Mouse (Mus musculus) Muller cell, postnatal 12 days (primary cell): ENCODE data around the gene Man2b1.

Experiments
- DNase-seq: peaks from one replicate; pipeline ENCODE4 v3.0.0-alpha.2; 2015; ENCODE audit errors: inconsistent ontology term

The Man2b1 gene

DNA sequence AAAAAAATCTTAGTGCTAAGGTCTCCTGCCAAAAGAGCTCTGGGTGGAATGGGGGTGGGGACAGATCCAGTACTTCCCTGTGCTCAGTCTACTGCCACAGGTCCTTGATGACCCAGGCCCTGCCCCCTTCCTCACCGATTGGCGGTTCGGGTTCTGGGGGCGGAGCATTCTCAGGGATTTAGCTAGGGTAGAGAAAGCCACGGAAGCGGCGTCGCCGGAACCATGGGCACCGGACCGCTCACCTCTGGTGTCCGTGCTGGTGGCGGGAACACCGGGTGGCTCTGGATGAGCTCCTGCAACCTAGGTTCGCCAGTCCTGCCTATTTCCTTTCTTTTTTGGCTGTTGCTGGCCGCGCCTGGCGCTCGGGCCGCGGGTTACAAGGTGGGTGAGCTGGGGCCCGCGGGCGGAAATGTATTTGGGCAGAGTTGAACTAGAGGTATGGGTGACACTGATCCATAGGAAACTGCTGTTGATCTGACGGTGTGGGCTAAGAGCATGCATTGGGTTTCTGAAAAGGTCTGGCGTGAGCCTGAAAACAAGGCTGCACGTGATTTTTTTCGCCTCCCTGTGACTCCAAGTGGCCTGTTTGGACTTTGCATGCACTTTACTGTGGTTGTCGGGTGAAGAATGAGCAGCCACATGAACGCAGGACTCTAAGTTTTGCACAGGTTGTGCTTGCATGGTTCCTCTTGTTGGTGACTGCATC, at the start of gene Man2b1:
Gene Man2b1, plus strand, starts transcription at position 163 of the 706 bp plus-strand sequence.
- DNase-seq: peak; percentile 96

DNA sequence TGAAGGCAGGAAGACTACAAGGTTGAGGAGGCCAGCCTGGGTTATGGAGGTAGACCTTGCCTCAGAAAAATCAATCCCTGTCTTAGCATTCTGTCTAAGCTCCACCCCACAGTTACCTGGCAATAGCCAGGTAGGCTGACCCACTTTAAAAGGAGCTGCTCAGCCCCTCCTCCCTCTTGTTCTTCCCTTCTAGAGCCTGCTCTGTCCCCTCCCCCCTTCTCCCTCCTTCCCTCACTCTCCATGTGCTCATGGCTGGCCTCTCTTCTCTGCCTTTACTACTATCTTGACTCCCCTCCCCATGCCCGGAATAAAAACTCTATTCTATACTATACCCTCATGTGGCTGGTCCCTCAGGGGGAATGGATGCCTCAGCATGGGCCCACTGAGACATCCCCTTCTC, 49.2 kb upstream of the Man2b1 start:
- no peak for DNase-seq

DNA sequence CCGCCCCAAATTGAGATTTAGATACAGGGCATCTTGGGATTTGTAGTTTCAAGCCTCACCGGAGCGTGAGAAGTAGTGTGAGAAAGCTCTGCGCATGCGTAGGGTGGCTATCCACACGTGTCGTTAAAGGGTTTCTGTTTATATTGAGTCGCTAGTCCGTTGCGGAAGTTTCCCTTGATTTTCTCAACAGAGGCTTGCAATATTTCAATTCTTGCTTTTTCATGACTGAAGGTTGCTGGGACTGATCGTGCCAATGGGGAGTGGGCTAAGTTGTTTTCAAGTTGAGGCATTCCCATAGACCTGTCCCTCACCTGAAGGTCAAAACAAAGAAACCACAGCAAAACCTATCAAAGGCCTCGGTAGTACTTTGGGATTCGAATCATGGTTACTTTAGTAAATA, 48.3 kb upstream of the Man2b1 start:
- DNase-seq: peak; percentile 46

DNA sequence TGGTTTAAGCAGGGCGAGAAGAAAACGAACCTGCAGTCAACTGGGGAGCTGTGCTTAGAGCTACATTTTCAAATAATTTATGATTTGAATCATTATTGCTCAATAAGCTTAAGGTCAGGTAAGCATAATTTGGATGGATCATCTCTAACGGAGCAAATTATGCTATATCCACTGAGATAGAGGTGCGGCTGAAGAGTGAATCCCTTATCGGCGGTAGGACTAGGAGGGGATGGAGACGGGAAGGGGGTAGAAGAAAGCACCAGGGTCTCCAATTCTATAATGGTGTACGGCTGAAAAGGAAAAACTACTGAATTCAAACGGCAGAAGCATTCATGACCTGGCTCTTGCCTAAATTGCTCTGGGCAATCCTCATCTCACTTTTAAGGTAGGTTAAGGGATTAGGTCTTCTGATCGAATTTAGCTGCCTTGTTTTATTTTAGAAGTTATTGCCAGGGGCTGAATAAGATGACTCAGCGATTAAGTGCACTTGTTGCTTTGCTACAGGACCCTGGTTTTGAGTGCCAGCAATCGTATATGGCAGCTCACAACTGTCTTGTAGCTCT, 47.8 kb upstream of the Man2b1 start:
- DNase-seq: peak; percentile 15

DNA sequence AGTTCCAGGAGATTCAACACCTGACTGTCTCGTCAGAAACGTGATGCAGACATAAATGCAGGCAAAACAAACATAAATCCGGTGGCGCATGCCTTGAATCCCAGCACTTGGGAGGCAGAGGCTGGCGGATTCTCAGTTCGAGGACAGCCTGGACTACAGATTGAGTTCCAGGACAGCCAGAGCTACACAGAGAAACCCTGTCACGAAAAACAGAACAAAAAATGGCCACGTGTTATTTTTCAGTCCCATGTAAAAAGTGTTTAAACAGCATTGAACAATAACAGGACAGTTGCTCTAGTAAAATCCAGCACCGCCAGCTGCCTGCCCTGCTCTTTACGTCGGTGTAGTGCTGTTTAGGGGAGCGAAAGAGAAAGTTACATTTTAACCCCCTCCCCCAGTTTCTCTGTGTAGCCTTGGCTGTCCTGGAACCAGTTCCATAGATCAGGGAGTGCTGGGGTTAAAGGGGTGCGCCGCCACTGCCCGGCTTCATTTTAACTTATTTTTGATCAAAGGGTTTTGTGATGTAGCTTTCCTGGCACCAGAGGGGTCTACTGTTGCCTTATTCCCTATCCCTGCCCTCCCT, 47.3 kb upstream of the Man2b1 start:
- DNase-seq: no peak

DNA sequence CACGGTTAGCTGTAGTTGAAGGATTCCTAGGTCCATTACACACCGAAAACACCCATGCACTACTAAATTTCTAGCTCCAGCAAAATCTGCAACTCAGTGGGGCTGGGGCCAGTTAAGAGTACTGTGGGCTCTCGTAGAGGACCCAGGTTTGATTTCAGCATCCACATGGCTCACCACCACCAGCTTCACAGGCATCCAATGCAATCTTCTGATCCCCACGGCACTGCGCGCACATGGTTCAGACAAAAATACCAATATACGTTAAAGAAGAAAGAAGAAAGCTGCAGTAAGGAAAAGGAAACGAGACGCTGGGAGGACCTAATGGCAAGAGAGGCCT, 46.7 kb upstream of the Man2b1 start:
- no peak for DNase-seq

DNA sequence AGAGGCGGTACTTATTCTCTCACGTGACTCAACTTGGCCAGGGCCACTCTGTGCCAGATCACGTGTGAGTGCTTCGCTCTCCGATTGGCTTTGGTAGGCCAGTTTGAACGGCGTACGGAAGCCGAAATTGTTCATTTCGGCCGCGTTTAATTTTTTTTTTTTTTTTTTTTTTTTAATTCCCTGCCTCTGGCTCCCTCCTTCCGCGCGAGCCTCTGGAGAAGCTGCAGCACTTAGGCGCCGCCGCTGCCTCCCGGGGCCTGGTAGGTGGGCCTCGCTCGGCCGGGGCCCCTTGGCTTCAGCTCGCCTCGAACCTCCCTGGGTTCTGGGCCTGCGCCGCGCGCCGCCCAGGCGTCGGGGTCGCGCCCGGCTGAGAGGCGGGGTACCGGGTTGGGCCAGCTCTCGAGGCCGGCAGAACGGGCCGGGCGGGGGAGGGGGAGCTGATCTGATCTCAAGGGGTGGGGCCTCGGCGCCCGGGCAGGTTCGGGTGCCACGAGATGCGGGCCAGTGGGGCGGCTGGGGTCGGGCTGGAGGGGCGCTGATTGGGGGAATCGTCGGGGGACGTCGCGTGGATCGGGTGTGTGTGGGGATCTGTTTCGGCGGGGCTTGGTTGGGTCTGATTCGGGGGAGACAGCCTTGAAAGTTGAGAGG, 46.2 kb upstream of the Man2b1 start, which contains the start of gene Tnpo2:
Gene Tnpo2, plus strand, starts transcription at position 198 of the 648 bp plus-strand sequence.
- DNase-seq: peak; percentile 98

DNA sequence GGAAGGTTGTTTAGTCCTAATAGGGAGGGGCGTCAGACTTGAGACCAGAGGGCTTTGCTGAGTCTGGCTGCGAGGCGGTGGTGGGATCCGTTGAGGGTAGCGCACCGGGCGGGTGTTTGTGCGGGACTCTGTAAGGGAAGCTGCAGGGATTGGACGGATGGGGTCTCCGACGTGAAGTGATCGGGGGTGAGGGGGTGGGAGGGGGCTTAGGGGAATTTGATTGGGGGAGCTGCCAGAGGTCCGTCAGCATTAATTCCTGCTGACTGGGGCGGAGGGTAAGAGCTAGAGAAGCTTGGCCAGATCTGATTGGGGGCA, 45.7 kb upstream of the Man2b1 start:
- DNase-seq: no peak

DNA sequence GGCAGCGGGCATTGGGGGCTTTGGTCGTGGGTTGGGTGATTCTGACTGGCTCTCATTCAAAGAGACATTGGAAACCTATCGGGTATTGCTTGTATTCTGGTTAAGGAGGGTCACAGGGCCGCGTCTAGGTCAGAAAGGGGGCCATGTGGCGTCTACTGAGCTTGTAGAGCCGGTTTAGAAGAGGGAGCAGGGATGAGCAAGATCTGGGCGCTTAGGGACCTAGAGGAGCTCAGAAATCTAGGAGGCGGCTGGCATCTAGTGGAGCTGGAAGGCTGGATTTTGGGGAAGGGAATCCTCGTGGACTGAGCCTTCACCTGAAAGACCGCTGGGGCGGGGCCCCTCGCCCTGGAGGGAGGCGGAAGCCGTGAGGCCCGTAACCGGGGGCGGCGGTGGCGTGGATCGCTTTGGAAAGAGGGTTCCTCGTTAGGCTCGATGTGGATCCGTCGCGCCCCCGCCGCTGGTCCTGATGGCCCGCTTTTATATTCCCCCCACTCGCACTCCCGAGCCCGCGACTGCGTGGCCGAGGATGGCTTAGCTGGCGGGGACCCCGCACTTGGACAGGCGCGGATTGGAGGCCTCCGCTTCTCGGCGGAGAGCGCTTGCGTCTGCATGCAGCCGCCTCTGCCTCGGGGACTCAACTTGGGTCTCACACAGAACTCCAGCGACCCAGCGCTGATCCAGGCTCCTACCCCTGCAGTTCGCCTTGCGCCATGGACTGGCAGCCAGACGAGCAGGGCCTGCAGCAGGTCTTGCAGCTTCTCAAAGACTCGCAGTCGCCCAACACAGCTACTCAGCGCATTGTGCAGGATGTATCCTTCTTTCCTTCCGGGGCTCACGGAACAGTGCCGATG, 45.2 kb upstream of the Man2b1 start:
- DNase-seq: peak; percentile 48

DNA sequence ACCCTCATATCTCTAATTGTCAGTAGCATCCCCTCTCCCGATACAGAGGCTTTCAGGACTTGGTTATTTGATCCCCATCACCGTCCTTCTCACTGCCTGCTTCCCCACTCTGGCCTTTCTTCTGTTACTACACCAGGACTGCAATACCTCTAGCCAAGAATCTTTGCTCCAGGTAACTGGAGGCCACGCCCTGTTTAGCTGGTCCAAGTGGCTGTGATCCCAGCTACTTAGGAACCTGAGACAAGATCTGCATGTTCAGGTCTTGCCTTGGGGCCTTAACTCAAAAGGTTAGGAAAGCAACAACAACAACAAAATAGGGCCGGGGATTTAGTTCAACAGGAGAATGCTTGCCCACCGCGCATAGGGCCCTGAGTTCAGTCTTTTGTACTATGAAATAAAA, 39.5 kb upstream of the Man2b1 start:
- DNase-seq: no peak

DNA sequence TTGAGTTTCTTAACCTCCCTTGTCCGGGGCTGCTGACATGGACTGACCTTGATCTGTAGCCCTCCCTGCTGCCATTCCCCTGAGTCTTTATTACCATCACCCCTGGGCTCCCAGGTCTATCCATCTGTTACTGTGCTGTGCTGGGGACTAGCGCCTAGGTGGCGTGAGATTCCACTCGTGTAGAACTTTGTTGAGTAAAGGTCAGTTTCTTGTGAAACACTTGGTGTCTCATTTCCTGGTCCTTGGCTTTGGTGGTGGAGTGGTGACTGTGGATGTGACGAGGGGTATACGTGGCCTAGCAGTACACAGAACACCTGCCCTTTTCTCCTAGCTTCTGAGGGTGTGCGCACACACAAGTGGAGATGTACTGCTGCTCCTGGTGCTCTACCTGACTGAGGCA, 25.7 kb upstream of the Man2b1 start:
- DNase-seq: no peak

DNA sequence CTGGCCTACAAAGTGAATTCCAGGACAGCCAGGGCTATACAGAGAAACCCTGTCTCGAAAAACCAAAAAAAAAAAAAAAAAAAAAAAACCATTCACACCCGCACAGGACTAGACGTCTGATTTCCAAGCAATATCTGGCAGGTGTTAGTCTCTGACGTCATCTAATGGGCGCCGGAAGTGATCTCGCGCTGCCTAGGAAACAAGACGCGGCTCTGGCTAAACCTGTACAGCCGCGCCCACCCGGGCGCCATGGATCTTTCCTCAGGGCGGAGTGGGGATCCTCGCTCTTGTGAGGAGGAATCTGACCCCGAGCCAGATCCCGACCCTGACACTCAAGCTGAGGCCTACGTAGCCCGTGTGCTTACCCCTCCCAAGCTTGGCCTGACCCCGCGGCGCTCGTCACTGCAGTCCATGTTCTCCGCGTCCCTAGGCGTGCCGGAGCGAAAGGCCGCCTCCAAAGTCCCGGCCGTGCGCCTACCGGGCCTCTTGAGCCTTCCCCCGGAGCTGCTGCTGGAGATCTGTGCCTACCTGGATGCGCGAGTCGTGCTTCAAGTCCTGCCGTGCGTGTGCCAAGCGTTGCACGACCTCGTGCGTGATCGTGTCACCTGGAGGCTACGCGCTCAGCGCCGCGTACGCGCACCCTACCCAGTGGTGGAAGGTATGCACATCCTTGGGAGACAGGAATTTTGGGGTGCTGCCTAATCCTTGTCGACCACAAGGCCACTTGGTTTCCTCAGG, 23.0 kb upstream of the Man2b1 start, which contains the start of gene Fbxw9:
Gene Fbxw9, plus strand, starts transcription at position 177 of the 738 bp plus-strand sequence.
- DNase-seq: peak; percentile 93

DNA sequence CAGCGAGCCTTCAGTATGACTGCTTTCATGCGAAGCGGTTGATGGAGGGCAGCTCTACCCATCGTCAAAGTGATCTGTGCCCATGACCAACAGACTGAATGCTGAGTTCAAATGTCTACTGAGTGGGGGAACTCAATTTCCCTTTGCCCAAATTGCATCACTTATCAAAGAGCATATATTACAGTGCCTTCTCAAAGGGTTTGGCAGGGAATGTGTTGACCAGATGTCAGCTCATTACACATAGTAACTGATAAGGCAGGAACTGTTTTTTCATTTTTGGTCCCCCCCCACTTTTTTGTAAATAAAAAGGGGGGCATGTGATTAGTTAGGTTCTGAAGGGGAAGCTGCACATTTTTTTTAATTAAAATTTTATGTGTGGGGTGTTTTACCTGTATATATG, 20.5 kb upstream of the Man2b1 start:
- DNase-seq: no peak

DNA sequence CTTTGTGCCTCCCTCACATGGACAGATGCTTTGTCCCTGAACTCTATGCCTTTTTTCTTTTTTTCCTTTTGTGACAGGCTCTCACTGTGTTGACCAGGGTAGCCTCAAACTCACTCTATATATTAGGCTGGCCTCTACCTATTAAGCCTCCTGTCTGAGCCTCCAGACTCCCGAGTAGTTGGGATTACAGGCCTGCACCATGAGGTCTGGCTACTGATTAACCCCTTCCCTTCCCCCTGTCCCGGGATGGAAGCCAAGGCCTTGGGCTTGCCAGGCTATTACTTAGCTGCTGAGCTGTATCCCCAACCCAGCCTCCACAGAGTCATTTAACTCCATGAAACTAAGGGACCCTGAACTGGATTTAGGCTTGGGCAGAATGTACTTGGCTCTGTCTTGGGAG, 17.9 kb upstream of the Man2b1 start:
- no peak for DNase-seq

DNA sequence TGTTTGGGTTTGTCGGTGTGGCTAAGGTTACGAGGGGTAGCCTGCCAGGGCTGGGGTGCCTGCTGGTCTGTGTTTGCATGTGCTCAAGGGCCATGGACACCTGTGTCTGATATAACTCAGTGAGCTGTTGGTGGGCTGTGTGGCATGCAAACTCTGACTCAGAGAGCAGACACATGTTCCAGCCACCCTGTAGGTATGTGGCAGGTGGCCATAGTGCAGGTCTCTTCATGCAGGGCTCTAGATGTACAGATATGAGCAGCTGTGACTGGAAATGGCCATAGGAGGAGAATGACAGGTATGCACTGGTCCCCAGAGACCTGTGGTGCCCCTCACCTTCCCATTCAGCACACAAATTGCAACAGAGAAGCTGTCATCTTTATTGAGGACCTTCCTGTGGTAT, 15.9 kb upstream of the Man2b1 start:
- no peak for DNase-seq

DNA sequence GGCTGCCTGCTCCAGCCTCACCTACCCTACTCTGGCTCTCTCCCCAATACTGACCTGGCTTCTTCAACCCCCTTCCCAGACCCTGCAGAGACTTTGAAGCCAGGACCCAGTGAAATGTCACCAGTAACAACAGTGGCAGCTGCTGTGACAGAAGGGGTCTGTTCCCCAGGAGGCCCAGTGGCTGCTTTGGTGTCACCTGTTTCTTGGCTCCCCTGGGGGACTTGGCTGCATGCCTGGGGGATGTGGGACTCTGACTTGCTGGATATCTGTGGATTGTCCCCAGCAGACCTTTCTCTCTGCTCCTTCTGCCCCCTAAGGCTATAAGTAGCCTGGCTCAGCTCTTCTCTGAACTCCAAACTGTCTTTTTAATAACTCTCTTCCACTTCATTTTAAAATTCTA, 15.1 kb upstream of the Man2b1 start, which contains the start of gene Gm5741:
Gene Gm5741, minus strand, starts transcription at position 1 of the 400 bp plus-strand sequence.
- DNase-seq: no peak

DNA sequence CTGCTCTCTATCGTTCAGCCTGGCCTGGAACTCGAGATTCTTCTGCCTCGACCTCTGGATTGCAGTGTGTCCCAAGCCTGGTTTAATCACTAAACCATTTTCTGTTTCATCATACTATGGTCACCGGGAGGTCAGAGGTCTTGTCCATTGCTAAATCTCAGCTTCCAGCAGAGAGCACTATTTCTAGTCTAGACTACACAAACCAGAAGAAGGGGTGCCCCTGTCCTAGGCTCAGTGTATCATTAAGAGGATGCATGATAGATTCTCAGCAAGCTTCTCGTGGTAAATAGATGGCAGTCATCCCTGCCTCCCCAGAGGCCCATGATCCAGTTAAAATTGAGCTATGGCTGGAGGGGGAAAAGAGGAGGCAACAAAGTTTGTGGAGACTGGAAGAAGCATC, 12.0 kb upstream of the Man2b1 start:
- no peak for DNase-seq

DNA sequence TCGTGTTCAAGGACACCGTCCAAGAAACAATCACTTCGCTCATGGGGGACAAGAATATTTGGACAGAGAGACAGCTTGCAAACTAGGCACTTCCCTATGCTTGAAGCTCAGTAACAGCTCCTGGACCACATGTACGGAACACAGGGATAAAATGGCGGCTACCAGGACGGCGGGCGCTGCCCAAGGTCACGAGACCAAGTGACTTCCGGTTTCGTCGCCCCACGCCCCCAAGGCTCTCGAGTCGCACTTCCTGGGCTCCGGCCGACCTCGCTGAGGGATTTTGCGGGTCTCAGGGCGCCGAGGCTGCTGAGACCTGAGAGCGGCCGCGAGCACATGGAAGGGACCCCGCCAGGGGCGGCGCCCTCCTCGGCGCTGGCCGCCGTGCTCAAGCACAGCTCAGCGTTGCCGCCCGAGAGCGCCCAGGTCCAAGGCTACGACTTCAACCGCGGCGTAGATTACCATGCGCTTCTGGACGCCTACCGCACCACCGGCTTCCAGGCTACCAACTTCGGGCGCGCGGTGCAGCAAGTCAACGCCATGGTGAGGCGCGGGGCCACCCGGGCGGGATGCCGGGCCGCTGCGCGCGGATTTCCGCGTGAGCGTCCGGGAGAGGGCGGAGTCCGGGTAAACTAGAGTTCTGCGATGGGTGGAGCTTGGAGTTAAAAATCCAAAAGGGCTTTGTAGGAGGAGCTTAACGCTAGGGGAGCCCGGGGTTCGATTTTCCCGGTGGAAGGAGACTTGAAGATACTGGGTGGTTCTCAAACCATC, 11.4 kb upstream of the Man2b1 start, which contains the start of gene Dhps:
Gene Dhps, plus strand, starts transcription at position 244 of the 768 bp plus-strand sequence.
- peak; percentile 91 for DNase-seq

DNA sequence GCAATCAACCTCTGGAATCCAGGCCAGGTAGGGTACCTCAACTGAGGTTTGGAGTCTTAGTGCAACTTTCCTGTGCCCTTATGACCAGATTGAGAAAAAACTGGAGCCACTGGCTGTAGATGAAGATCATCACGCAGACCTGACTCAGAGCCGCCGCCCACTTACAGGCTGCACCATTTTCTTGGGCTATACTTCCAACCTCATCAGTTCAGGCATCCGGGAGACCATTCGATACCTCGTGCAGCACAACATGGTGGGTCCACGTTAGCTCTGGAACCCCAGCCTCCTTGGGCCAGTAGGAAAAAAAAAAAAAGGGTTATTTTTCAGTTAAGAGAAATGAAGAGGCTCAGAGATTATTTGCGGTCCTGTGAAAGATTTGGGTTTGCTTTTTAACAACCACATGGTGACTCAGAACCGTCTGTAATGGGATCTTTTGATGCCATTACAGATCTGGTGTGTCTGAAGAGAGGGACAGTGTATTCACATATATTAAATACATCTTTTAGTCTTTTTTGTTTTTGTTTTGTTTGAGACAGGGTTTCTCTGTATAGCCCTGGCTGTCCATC, 10.6 kb upstream of the Man2b1 start:
- DNase-seq: no peak

DNA sequence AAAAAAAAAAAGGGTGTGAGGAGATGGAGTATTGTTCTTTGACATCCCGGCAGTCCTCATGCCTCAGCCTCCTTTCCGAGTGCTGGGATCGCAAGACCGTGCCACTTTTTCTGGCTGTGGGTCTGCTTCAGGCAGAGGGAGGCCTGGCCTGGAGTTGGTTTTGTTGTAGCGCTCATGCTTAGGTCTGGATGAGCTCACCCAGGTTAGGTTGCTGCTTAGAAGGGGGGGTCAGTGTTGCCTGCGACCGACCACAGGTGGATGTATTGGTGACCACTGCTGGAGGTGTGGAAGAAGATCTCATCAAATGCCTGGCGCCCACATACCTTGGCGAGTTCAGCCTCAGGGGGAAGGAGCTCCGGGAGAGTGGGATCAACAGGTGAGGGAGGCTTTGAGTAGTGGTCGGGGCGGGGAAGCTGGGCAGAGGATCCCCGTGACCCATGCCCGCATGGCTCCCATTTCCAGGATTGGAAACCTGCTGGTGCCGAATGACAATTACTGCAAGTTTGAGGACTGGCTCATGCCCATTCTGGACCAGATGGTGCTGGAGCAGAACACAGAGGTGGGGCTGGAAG, 9.9 kb upstream of the Man2b1 start:
- DNase-seq: no peak
